Comparison of ENCODE assay signal across 20 mouse cellular contexts in genomic region chr1:151118530-151118929, GRCm38 (mm10).
A peak's percentile ranks its signal among the peaks of the same experiment; 100 is the strongest.
DNase-seq lines count a peak whose midpoint lies in the region; ATAC-seq and TF ChIP-seq lines count a peak whose summit lies in the region.
"Had no signal": no experiment of that assay in that cellular context is flagged by ENCODE, and none has a peak within 500 bp of the region (broad histone marks: within the 10 kb centered on the region; RNA-seq: fewer than 3 reads in every experiment).

No protein-coding gene starts in this region.

- no peak overlapping the region for H3K4me3 ChIP-seq in midbrain, embryonic 11.5 days (ENCODE audit: low read depth, low read length)
- H3K4me3 ChIP-seq in midbrain, postnatal 0 days (ENCODE audit: low read depth, low read length), result no peak overlapping the region
- H3K4me3 ChIP-seq in embryonic facial prominence, embryonic 10.5 days, result no peak overlapping the region
- H3K4me3 ChIP-seq in limb, embryonic 10.5 days, result no peak overlapping the region
- H3K4me3 ChIP-seq in left cerebral cortex, adult 2 months, result no peak overlapping the region

- DNase-seq in midbrain, embryonic 11.5 days (ENCODE audit: low spot score, missing footprints), result peak; percentile 72
- DNase-seq in midbrain, postnatal 0 days (ENCODE audit: low spot score), result no peak
- peak; percentile 49 for DNase-seq in embryonic facial prominence, embryonic 10.5 days (ENCODE audit: low spot score)
- peak; percentile 43 for DNase-seq in limb, embryonic 10.5 days (ENCODE audit: low spot score)
- DNase-seq in left cerebral cortex, adult 2 months (ENCODE audit: extremely low spot score in 1 of 2, low spot score in 2 of 2), result no peak
- DNase-seq in spleen, adult 18-20 months, result no peak
- DNase-seq: adrenal gland, adult 8-10 months; cerebellum, adult 11-12 months; cerebellum, postnatal 36 days; kidney, adult 18-20 months; kidney, postnatal 36 days; liver; lung, adult 2 months; lung, postnatal 4 days; midbrain, embryonic 14.5 days; retina, postnatal 1 day; right cerebral cortex, postnatal 4 days had no signal

- H3K36me3 ChIP-seq in midbrain, embryonic 11.5 days (ENCODE audit: control insufficient read depth, insufficient read depth, low read length), result no peaks in the 10 kb centered on the region
- H3K36me3 ChIP-seq in midbrain, postnatal 0 days (ENCODE audit: insufficient read depth, low read length), result no peaks in the 10 kb centered on the region
- H3K36me3 ChIP-seq in embryonic facial prominence, embryonic 10.5 days (replicated peaks), result no peaks in the 10 kb centered on the region
- H3K36me3 ChIP-seq in limb, embryonic 10.5 days, result no peaks in the 10 kb centered on the region

- no peak overlapping the region for H3K4me2 ChIP-seq in midbrain, embryonic 11.5 days
- H3K4me2 ChIP-seq in midbrain, postnatal 0 days (ENCODE audit: low read depth, low read length, poor library complexity, severe bottlenecking), result no peak overlapping the region

- WGBS in midbrain, embryonic 11.5 days, result 64% methylated on average over 4 of the region's 4 CpGs
- 59% methylated on average over 4 of the region's 4 CpGs for WGBS in midbrain, postnatal 0 days
- 38% methylated on average over 4 of the region's 4 CpGs for WGBS in embryonic facial prominence, embryonic 10.5 days
- 38% methylated on average over 4 of the region's 4 CpGs for WGBS in limb, embryonic 10.5 days

- H3K9ac ChIP-seq in midbrain, embryonic 11.5 days (ENCODE audit: low read length), result no peak overlapping the region
- H3K9ac ChIP-seq in midbrain, postnatal 0 days (replicated peaks; ENCODE audit: low read length, poor library complexity, severe bottlenecking), result no peak overlapping the region

- H3K4me1 ChIP-seq in midbrain, embryonic 11.5 days (ENCODE audit: control insufficient read depth, insufficient read depth, low read length), result no peaks in the 10 kb centered on the region
- no peaks in the 10 kb centered on the region for H3K4me1 ChIP-seq in midbrain, postnatal 0 days (ENCODE audit: insufficient read depth, low read length)
- H3K4me1 ChIP-seq in embryonic facial prominence, embryonic 10.5 days, result peaks cover 15% of the 10 kb centered on the region
- peaks cover 9% of the 10 kb centered on the region for H3K4me1 ChIP-seq in limb, embryonic 10.5 days

- intact Hi-C loops in left cerebral cortex, adult 2 months (cut with DNase I), result no loop called here

- TF ChIP-seq CTCF in midbrain, postnatal 0 days (IDR thresholded peaks at IDR 0.05), result no peak
- no peak for TF ChIP-seq CTCF in left cerebral cortex, adult 2 months (IDR thresholded peaks at IDR 0.05)

- no peak for ATAC-seq in midbrain, embryonic 11.5 days (ENCODE audit: low FRiP score)
- ATAC-seq in midbrain, postnatal 0 days (ENCODE audit: low FRiP score), result no peak
- ATAC-seq in cerebellum, adult (ENCODE audit: insufficient number of reproducible peaks, low FRiP score, low TSS enrichment), result no peak
- ATAC-seq: forebrain, embryonic 16.5 days; hindbrain, embryonic 16.5 days had no signal

- no peaks in the 10 kb centered on the region for H3K27me3 ChIP-seq in midbrain, embryonic 11.5 days (ENCODE audit: control insufficient read depth, insufficient read depth, low read length)
- H3K27me3 ChIP-seq in midbrain, postnatal 0 days (ENCODE audit: insufficient read depth, low read length), result no peaks in the 10 kb centered on the region
- H3K27me3 ChIP-seq in embryonic facial prominence, embryonic 10.5 days (replicated peaks; ENCODE audit: low read depth, poor library complexity, severe bottlenecking), result no peaks in the 10 kb centered on the region
- H3K27me3 ChIP-seq in limb, embryonic 10.5 days (ENCODE audit: low read depth, poor library complexity, severe bottlenecking), result no peaks in the 10 kb centered on the region

- H3K9me3 ChIP-seq in midbrain, embryonic 11.5 days (ENCODE audit: control insufficient read depth, low read length), result no peaks in the 10 kb centered on the region
- H3K9me3 ChIP-seq in midbrain, postnatal 0 days (ENCODE audit: low read length), result no peaks in the 10 kb centered on the region
- H3K9me3 ChIP-seq in embryonic facial prominence, embryonic 10.5 days, result peaks cover 3% of the 10 kb centered on the region; the same call in 1 of the 2 replicates
- no peaks in the 10 kb centered on the region for H3K9me3 ChIP-seq in limb, embryonic 10.5 days (replicated peaks)

- H3K27ac ChIP-seq in midbrain, embryonic 11.5 days (ENCODE audit: low read depth, low read length), result no peak overlapping the region
- no peak overlapping the region for H3K27ac ChIP-seq in midbrain, postnatal 0 days (ENCODE audit: low read depth, low read length)
- peak overlapping the region; percentile 31; the same call in 1 of the 2 replicates for H3K27ac ChIP-seq in embryonic facial prominence, embryonic 10.5 days (replicated peaks)
- peak overlapping the region; percentile 76 for H3K27ac ChIP-seq in limb, embryonic 10.5 days
- no peak overlapping the region for H3K27ac ChIP-seq in left cerebral cortex, adult 2 months

Comparison
In these comparisons a context has a peak if more than half of its experiments do, and no peak if none do; other contexts are left out.
1. DNase-seq: peak in midbrain, embryonic 11.5 days (single experiment), embryonic facial prominence, embryonic 10.5 days (single experiment) and limb, embryonic 10.5 days (single experiment); none in midbrain, postnatal 0 days (single experiment), left cerebral cortex, adult 2 months (0 of 2) and spleen, adult 18-20 months (0 of 2).
2. H3K27ac ChIP-seq: peak in embryonic facial prominence, embryonic 10.5 days (single experiment) and limb, embryonic 10.5 days (single experiment); none in midbrain, embryonic 11.5 days (single experiment), midbrain, postnatal 0 days (single experiment) and left cerebral cortex, adult 2 months (single experiment).